Mouse (Mus musculus) heart, adult 2 months (tissue): ENCODE results near the gene Gm42742.

ENCODE experiments used
- CTCF ChIP-seq: fragments of 200-600 bp; IDR thresholded peaks from 2 replicates; pipeline ENCODE4 v1.8.1; 2022; ENCODE audit warnings: antibody characterized with exemption, mild to moderate bottlenecking, moderate library complexity
- EP300 ChIP-seq: fragments of 200-500 bp; IDR thresholded peaks from 2 replicates; pipeline ENCODE4 v1.6.1; 2011; ENCODE audit warnings: low read depth, low read length, control low read depth; ENCODE audit not compliant: insufficient read depth
- POLR2A ChIP-seq: fragments of 200-500 bp; IDR thresholded peaks from 2 replicates; pipeline ENCODE4 v1.6.1; 2011; ENCODE audit warnings: mild to moderate bottlenecking, low read depth, low read length, control low read depth; ENCODE audit not compliant: insufficient read depth

DNA sequence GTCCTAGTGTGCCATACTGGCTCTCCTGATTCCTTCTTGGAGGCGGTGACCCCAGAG, 45.2 kb downstream of the Gm42742 start, which contains the start of gene Cdipt:
- no peak for TF ChIP-seq CTCF
- TF ChIP-seq POLR2A: no peak
- TF ChIP-seq EP300: no peak
